Mouse (Mus musculus) MN1 (cell line): ENCODE measurements around the gene Zbtb8a.

Experiments
- DNase-seq: peaks from one replicate; pipeline ENCODE4 v3.0.0-alpha.2; 2016; ENCODE audit warnings: low spot score

Gene Zbtb8a

DNA sequence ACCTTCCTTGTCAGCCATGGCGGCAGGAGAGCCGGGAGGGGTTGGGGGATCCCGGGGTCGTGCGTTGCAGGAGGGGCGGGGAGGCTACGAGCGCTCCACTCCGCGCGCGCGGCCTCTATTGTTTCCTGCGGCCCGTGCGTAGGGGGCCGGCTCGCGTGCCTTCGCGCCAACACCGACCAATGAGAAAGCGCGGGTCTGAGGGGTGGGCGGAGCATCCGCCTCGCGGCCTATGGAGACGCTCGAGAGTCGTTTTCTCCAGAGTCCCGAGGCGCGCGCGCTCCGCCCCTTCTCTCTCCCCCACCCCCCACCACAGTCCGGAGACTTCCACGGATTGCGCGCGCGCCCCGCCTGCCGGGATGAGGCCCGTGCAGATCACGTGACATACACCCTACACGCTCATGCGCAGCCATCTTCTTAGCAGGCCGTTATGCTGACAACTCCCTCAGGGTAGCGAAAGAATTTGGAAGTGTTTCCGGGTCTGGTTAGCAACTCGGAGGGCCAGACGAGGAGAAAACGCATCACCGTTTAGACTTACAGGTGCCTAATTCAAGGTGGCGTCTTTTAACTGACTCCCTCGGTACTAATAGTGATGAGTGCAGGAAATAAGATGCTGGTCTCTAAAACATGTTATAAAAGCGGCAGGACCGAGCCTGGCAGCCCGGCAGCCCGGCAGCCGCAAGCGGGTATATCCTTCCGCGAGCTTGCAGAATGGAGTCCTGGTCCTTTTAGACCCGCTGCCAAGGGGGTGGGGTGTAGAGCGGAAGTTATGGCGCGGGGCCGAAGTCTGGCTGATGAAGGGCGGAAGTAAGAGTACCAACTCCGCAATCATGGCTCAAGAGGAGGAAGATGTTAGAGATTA is 42.5 kb downstream of the Zbtb8a start, which contains the start of the genes Rbbp4 and Zbtb8os:
Rbbp4 (minus strand) TSS at position 155 of the 859 bp plus-strand sequence.
Zbtb8os (plus strand) TSS at position 480 of the 859 bp plus-strand sequence.
- DNase-seq: peak; percentile 100

DNA sequence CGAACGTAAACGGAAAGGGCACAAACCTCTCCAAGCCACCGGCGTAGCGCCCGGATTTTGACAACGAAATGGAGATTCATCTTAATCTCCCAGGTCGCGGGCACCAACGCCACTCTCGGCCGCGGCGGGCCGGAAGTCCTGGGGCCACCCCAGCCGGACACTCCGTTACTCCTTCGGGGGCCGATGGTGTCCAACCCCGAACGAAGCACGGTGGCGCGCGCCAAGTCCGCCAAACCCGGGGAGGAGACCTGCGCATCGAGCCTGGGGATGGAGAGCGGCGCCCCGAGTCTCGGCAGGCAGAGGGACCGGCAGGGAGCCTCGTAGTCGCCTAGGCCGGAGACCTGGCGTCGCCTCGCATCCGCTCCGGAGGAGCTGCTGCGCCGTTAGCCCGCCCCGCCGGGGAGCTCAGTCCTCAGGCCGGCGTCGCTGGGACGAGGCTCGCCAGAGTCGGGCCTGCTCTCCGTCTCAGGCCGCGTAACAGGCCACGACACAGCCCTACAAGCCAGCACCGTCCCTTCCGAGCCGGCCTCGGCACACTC is 43.2 kb downstream of the Zbtb8a start:
- peak; percentile 74 for DNase-seq

- no peak for DNase-seq
Observed at GRCm38 (mm10) chr4:129332846-129333245, 45.1 kb downstream of the Zbtb8a start.

DNA sequence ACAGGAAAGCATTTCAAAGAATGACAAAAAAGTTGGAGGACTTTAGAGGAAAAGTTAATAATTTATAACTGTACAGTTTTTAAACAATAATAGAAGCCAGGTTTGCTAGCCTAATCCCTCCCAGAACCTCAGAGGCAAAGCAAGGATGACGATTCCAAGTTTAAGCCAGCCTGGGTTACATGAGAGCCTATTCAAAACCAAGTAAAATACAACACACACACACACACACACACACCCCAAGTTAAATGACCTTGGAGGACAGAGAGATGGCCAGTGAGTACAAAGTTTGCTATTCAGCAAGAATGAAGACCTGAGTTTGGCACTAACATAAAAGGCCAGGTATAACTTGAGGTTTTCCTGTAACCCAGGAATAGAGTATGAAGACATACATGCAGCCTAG is 51.7 kb downstream of the Zbtb8a start:
- no peak for DNase-seq

- peak; percentile 51 for DNase-seq
Observed at GRCm38 (mm10) chr4:129324756-129325155, 53.2 kb downstream of the Zbtb8a start.

- DNase-seq: no peak
Observed at GRCm38 (mm10) chr4:129323491-129323890, 54.4 kb downstream of the Zbtb8a start.

DNA sequence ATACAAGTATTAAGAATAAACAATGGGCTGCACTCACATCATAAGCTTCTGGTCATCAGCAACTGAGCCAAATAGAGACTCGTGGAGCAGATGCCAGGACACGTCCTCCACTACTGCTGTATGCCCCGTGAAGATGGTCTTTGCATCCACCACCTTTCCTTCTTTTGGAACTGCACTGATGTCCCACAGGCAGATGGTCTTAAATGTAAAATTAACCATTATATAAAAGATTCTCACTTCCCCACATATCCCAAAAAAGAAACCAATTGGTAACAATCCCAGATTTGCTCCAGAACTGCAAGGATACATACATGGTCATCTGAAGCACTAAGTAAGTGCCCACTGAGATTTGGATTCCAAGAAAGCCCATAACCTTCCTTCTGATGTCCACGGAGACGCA is 55.9 kb downstream of the Zbtb8a start:
- no peak for DNase-seq

DNA sequence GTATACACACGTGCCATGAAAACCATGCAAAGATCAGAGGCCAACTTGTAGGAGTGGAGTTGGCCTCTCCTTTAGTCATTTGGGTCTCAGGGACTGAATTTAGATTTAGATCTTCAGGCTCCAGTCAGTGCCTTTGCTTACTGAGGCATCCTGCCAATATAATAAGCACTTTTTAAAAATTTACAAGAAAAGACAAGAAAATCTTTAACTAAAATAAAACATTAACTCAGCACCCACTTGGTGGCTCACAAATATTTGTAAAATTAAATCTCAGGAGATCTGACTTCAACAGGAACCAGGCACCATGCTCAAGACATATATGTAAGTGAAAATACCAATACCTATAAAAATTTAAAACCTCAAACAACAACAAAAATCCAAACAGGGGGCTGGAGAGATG is 57.0 kb downstream of the Zbtb8a start:
- DNase-seq: no peak

- no peak for DNase-seq
Observed at GRCm38 (mm10) chr4:129313886-129314285, 64.0 kb downstream of the Zbtb8a start.

DNA sequence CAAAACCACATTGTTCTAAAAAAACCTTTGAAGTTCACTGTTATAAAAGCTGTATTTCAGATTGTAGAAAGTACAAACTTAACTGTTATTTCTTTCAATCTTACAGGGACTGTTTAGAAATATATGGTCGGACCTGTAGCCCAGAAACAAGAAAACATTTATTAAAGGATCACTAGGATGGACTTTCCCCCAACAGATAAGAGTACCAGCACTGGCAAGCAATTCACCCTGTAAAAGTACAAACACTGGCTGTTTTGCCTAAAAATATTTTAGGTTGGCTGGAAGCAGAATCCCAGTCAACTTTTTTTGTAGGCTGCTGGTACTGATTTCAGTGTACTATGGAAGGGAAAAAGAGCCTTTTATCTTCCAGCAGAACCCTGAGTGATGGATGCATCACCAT is 70.0 kb downstream of the Zbtb8a start:
- no peak for DNase-seq

DNA sequence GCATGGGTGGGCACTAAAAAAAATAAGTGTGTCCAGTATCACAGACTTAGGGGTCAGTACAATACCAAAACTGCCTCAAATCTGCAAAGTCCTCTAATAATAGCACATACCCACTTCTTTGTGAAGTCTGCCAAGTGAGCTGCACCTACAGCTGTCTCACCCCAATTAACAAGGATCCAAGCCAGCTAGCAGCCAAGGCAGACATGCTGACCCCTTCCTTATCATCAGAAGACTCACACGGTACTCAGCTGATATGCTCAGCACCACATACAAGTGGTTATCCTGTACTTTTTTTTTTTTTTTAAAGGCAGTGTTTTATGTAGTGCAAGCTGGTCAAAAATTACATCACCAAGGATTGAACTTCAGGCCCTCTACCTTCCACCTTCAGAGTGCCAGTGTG is 73.6 kb downstream of the Zbtb8a start:
- no peak for DNase-seq

DNA sequence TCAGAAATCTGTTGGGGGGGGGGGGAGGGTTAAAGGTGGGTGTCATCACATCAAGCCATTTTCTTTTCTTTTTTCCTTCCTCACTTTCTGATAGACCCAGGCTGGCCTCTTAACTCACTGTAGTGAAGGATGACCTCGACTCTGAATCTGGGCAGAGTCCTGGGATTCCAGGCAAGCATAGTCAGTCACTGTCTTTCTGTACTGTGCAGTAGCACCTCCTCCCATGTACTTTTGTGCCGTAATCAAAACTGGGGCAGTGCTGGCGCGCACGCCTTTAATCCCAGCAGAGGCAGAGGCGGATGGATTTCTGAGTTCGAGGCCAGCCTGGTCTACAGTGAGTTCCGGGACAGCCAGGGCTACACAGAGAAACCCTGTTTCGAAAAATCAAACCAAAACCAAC is 74.1 kb downstream of the Zbtb8a start:
- DNase-seq: peak; percentile 28
